Mouse (Mus musculus) MEL (cell line): ENCODE data around the gene Scyl2.

Source experiments
- CTCF ChIP-seq, 3 experiments: IDR thresholded peaks in 2 of 3; conservative IDR thresholded peaks in 1 of 3; 2 replicates each; pipeline ENCODE4 v1.5.1; 2011 to 2012; ENCODE audit warnings: low read length in 3 of 3, low read depth in 2 of 3, mild to moderate bottlenecking in 2 of 3, improper control_type of control experiment in 1 of 3, inconsistent platforms in 1 of 3, mixed read lengths in 1 of 3, moderate library complexity in 1 of 3; ENCODE audit not compliant: control insufficient read depth in 1 of 3, insufficient read depth in 1 of 3, poor library complexity in 1 of 3, severe bottlenecking in 1 of 3
- MAX ChIP-seq: IDR thresholded peaks from 2 replicates; pipeline ENCODE4 v1.6.1; 2011; ENCODE audit warnings: low read length, improper control_type of control experiment
- MYC ChIP-seq: IDR thresholded peaks from 2 replicates; pipeline ENCODE4 v1.6.1; 2011; ENCODE audit warnings: low read depth, mild to moderate bottlenecking, low read length, improper control_type of control experiment, moderate library complexity
- RAD21 ChIP-seq: IDR thresholded peaks from 2 replicates; pipeline ENCODE4 v1.6.1; 2011; ENCODE audit warnings: mild to moderate bottlenecking, low read depth, low read length, improper control_type of control experiment
- USF2 ChIP-seq, 2 experiments: IDR thresholded peaks; 2 replicates each; pipeline ENCODE4 v1.6.1; 2011 to 2012; ENCODE audit warnings: improper control_type of control experiment in 2 of 2, low read length in 2 of 2, borderline replicate concordance in 1 of 2, inconsistent platforms in 1 of 2, low read depth in 1 of 2, mild to moderate bottlenecking in 1 of 2; ENCODE audit not compliant: insufficient read depth in 1 of 2

- TF ChIP-seq RAD21, result no peak
- TF ChIP-seq CTCF (IDR thresholded peaks at IDR 0.05 in 2 of 3, conservative IDR thresholded peaks at IDR 0.05 in 1 of 3; ENCODE audit: control insufficient read depth in 1 of 3, insufficient read depth in 1 of 3, low read depth in 2 of 3, low read length in 3 of 3, poor library complexity in 1 of 3, severe bottlenecking in 1 of 3), result no peak
- TF ChIP-seq USF2 (IDR thresholded peaks at IDR 0.05; ENCODE audit: borderline replicate concordance in 1 of 2, insufficient read depth in 1 of 2, low read depth in 1 of 2, low read length in 2 of 2), result no peak
- no peak for TF ChIP-seq MYC
- no peak for TF ChIP-seq MAX
Measured at GRCm38 (mm10) chr10:89680517-89680916, 5.6 kb downstream of the Scyl2 start.
